Mouse (Mus musculus) MEL (cell line): Measurements from ENCODE around the gene Erc2. TPM values are rescaled to one million over a fixed set of nuclear protein-coding genes. Genes with fewer than 3 reads are reported as not detected.

Source experiments
- DNase-seq: peaks from one replicate; pipeline ENCODE4 v3.0.0; 2011; ENCODE audit warnings: low read depth, low spot score
- H3K27ac ChIP-seq: 2 replicates; pipeline ENCODE4 v1.5.1; 2012; ENCODE audit warnings: low read depth, mild to moderate bottlenecking, control low read depth, low read length, moderate library complexity; ENCODE audit not compliant: control insufficient read depth
- H3K27me3 ChIP-seq, 2 experiments: fragments of 150-350 bp in 1 of 2; sonication (generic) in 1 of 2; 2 replicates each; pipeline ENCODE4 v1.6.1; 2012; ENCODE audit warnings: low read length in 2 of 2, mild to moderate bottlenecking in 2 of 2, improper control_type of control experiment in 1 of 2, moderate library complexity in 1 of 2; ENCODE audit not compliant: insufficient read depth in 2 of 2, control insufficient read depth in 1 of 2
- H3K36me3 ChIP-seq, 2 experiments: 2 replicates each; pipeline ENCODE4 v1.6.1; 2012 to 2014; ENCODE audit warnings: low read length in 2 of 2, improper control_type of control experiment in 1 of 2, inconsistent platforms in 1 of 2, mild to moderate bottlenecking in 1 of 2; ENCODE audit not compliant: insufficient read depth in 2 of 2, control insufficient read depth in 1 of 2
- H3K4me1 ChIP-seq, 2 experiments: fragments of 150-350 bp in 1 of 2; sonication (generic) in 1 of 2; 2 replicates each; pipeline ENCODE4 v1.6.1; 2012; ENCODE audit warnings: low read length in 2 of 2, improper control_type of control experiment in 1 of 2, mild to moderate bottlenecking in 1 of 2; ENCODE audit not compliant: insufficient read depth in 2 of 2, control insufficient read depth in 1 of 2
- H3K4me3 ChIP-seq, 2 experiments: fragments of 150-350 bp in 1 of 2; sonication (generic) in 1 of 2; 2 replicates each; pipeline ENCODE4 v1.5.1; 2012; ENCODE audit warnings: low read depth in 2 of 2, low read length in 2 of 2, mild to moderate bottlenecking in 2 of 2, moderate library complexity in 2 of 2, control low read depth in 1 of 2, improper control_type of control experiment in 1 of 2; ENCODE audit not compliant: control insufficient read depth in 1 of 2, insufficient read depth in 1 of 2
- H3K79me2 ChIP-seq: 2 replicates; pipeline ENCODE4 v1.6.1; 2012; ENCODE audit warnings: mild to moderate bottlenecking, low read length, moderate library complexity; ENCODE audit not compliant: control insufficient read depth, poor library complexity, insufficient read depth
- H3K9ac ChIP-seq: 2 replicates; pipeline ENCODE4 v1.6.1; 2012; ENCODE audit warnings: low read depth, mild to moderate bottlenecking, control low read depth, low read length, moderate library complexity; ENCODE audit not compliant: control insufficient read depth, poor library complexity, severe bottlenecking
- H3K9me3 ChIP-seq: fragments of 150-350 bp; sonication (generic); replicated peaks from 2 replicates; pipeline ENCODE4 v1.6.1; 2012; ENCODE audit warnings: mild to moderate bottlenecking, low read length, improper control_type of control experiment, moderate library complexity; ENCODE audit not compliant: insufficient read depth
- BHLHE40 ChIP-seq: IDR thresholded peaks from 2 replicates; pipeline ENCODE4 v1.6.1; 2012; ENCODE audit warnings: low read depth, mild to moderate bottlenecking, inconsistent platforms, low read length, improper control_type of control experiment, borderline replicate concordance
- CHD1 ChIP-seq: IDR thresholded peaks from 2 replicates; pipeline ENCODE4 v1.6.1; 2012; ENCODE audit warnings: low read depth, mild to moderate bottlenecking, inconsistent platforms, low read length, improper control_type of control experiment
- CHD2 ChIP-seq: IDR thresholded peaks from 2 replicates; pipeline ENCODE4 v1.6.1; 2011; ENCODE audit warnings: low read length, improper control_type of control experiment
- CTCF ChIP-seq, 3 experiments: IDR thresholded peaks in 2 of 3; conservative IDR thresholded peaks in 1 of 3; 2 replicates each; pipeline ENCODE4 v1.5.1; 2011 to 2012; ENCODE audit warnings: low read length in 3 of 3, low read depth in 2 of 3, mild to moderate bottlenecking in 2 of 3, improper control_type of control experiment in 1 of 3, inconsistent platforms in 1 of 3, mixed read lengths in 1 of 3, moderate library complexity in 1 of 3; ENCODE audit not compliant: control insufficient read depth in 1 of 3, insufficient read depth in 1 of 3, poor library complexity in 1 of 3, severe bottlenecking in 1 of 3
- EP300 ChIP-seq, 2 experiments: IDR thresholded peaks; 2 replicates each; pipeline ENCODE4 v1.6.1; 2011; ENCODE audit warnings: improper control_type of control experiment in 2 of 2, low read length in 2 of 2, low read depth in 1 of 2, mild to moderate bottlenecking in 1 of 2
- ETS1 ChIP-seq: IDR thresholded peaks from 2 replicates; pipeline ENCODE4 v1.6.1; 2012; ENCODE audit warnings: low read depth, mild to moderate bottlenecking, inconsistent platforms, low read length, improper control_type of control experiment, moderate library complexity
- GABPA ChIP-seq: IDR thresholded peaks from 2 replicates; pipeline ENCODE4 v1.6.1; 2012; ENCODE audit warnings: low read depth, mild to moderate bottlenecking, inconsistent platforms, low read length, improper control_type of control experiment, moderate library complexity
- GATA1 ChIP-seq: IDR thresholded peaks from 2 replicates; pipeline ENCODE4 v1.6.1; 2011; ENCODE audit warnings: low read depth, low read length, improper control_type of control experiment
- HCFC1 ChIP-seq: IDR thresholded peaks from 2 replicates; pipeline ENCODE4 v1.6.1; 2012; ENCODE audit warnings: low read depth, mild to moderate bottlenecking, inconsistent platforms, low read length, improper control_type of control experiment, moderate library complexity
- JUND ChIP-seq: IDR thresholded peaks from 2 replicates; pipeline ENCODE4 v1.6.1; 2011; ENCODE audit warnings: low read depth, mild to moderate bottlenecking, improper control_type of control experiment, low read length
- MAFK ChIP-seq: IDR thresholded peaks from 2 replicates; pipeline ENCODE4 v1.6.1; 2011; ENCODE audit warnings: low read depth, mild to moderate bottlenecking, low read length, improper control_type of control experiment, borderline replicate concordance
- MAX ChIP-seq: IDR thresholded peaks from 2 replicates; pipeline ENCODE4 v1.6.1; 2011; ENCODE audit warnings: low read length, improper control_type of control experiment
- MYC ChIP-seq: IDR thresholded peaks from 2 replicates; pipeline ENCODE4 v1.6.1; 2011; ENCODE audit warnings: low read depth, mild to moderate bottlenecking, low read length, improper control_type of control experiment, moderate library complexity
- NELFE ChIP-seq: IDR thresholded peaks from 2 replicates; pipeline ENCODE4 v1.6.1; 2011; ENCODE audit warnings: low read depth, low read length, improper control_type of control experiment
- NRF1 ChIP-seq: IDR thresholded peaks from 2 replicates; pipeline ENCODE4 v1.6.1; 2014; ENCODE audit warnings: low read depth, mild to moderate bottlenecking, inconsistent platforms, low read length, improper control_type of control experiment, moderate library complexity; ENCODE audit not compliant: poor library complexity, insufficient read depth, severe bottlenecking
- POLR2A ChIP-seq, 2 experiments: IDR thresholded peaks; 2 replicates each; pipeline ENCODE4 v1.6.1; 2011 to 2012; ENCODE audit warnings: low read length in 2 of 2, mild to moderate bottlenecking in 2 of 2, control low read depth in 1 of 2, improper control_type of control experiment in 1 of 2, low read depth in 1 of 2, moderate library complexity in 1 of 2; ENCODE audit not compliant: control insufficient read depth in 1 of 2, insufficient read depth in 1 of 2, poor library complexity in 1 of 2
- POLR2AphosphoS5 ChIP-seq: IDR thresholded peaks from 2 replicates; pipeline ENCODE4 v1.6.1; 2012; ENCODE audit warnings: low read depth, borderline replicate concordance, mild to moderate bottlenecking, inconsistent platforms, low read length, moderate library complexity, mixed read lengths
- RCOR1 ChIP-seq: IDR thresholded peaks from 2 replicates; pipeline ENCODE4 v1.6.1; 2012; ENCODE audit warnings: low read depth, mild to moderate bottlenecking, inconsistent platforms, low read length, improper control_type of control experiment
- SIN3A ChIP-seq: IDR thresholded peaks from 2 replicates; pipeline ENCODE4 v1.6.1; 2012; ENCODE audit warnings: low read length, improper control_type of control experiment, inconsistent platforms
- SMC3 ChIP-seq: IDR thresholded peaks from 2 replicates; pipeline ENCODE4 v1.6.1; 2011; ENCODE audit warnings: low read depth, low read length, improper control_type of control experiment
- TBP ChIP-seq: IDR thresholded peaks from 2 replicates; pipeline ENCODE4 v1.8.0; 2011; ENCODE audit warnings: low read depth, low read length, improper control_type of control experiment
- TCF12 ChIP-seq: IDR thresholded peaks from 2 replicates; pipeline ENCODE4 v1.6.1; 2014; ENCODE audit warnings: low read depth, mild to moderate bottlenecking, inconsistent platforms, low read length, improper control_type of control experiment, moderate library complexity
- UBTF ChIP-seq: IDR thresholded peaks from 2 replicates; pipeline ENCODE4 v1.6.1; 2012; ENCODE audit warnings: low read depth, mild to moderate bottlenecking, inconsistent platforms, low read length, improper control_type of control experiment, moderate library complexity, borderline replicate concordance; ENCODE audit not compliant: insufficient read depth
- USF2 ChIP-seq, 2 experiments: IDR thresholded peaks; 2 replicates each; pipeline ENCODE4 v1.6.1; 2011 to 2012; ENCODE audit warnings: improper control_type of control experiment in 2 of 2, low read length in 2 of 2, borderline replicate concordance in 1 of 2, inconsistent platforms in 1 of 2, low read depth in 1 of 2, mild to moderate bottlenecking in 1 of 2; ENCODE audit not compliant: insufficient read depth in 1 of 2
- ZNF384 ChIP-seq: IDR thresholded peaks from 2 replicates; pipeline ENCODE4 v1.6.1; 2012; ENCODE audit warnings: low read depth, mild to moderate bottlenecking, inconsistent platforms, low read length, improper control_type of control experiment
- polyA plus RNA-seq, 2 experiments: library from polyadenylated mRNA; stranded (reverse) in 1 of 2; unstranded in 1 of 2; fragments of >175 nt in 1 of 2; fragments of >200 nt in 1 of 2; gene quantifications; 2 replicates each; pipeline versions ENCODE4 v1.2.1 to v1.2.4; 2012; ENCODE audit warnings: low replicate concordance in 2 of 2, low read depth in 1 of 2; ENCODE audit not compliant: insufficient read length in 2 of 2, insufficient read depth in 1 of 2, missing spikeins in 1 of 2
- total RNA-seq: library from RNA; depleted of rRNA; stranded (reverse); fragments of 300-350 nt; gene quantifications from 2 replicates; pipeline ENCODE4 v1.2.3, GENCODE M21; 2012

The Erc2 gene
- total and polyA plus RNA-seq, 3 experiments = not detected

GRCm38 (mm10) chr14:28293921-28294320 lies 671.7 kb downstream of the Erc2 start:
- H3K9ac ChIP-seq = no peak overlapping the region
- no peak for TF ChIP-seq HCFC1
- TF ChIP-seq CTCF (IDR thresholded peaks at IDR 0.05 in 2 of 3, conservative IDR thresholded peaks at IDR 0.05 in 1 of 3; ENCODE audit: control insufficient read depth in 1 of 3, insufficient read depth in 1 of 3, low read depth in 2 of 3, low read length in 3 of 3, poor library complexity in 1 of 3, severe bottlenecking in 1 of 3) = no peak
- TF ChIP-seq MAFK = no peak
- TF ChIP-seq NELFE = no peak
- no peak for TF ChIP-seq BHLHE40
- no peak for TF ChIP-seq EP300 (IDR thresholded peaks at IDR 0.05; ENCODE audit: low read depth in 1 of 2, low read length in 2 of 2)
- no peak for TF ChIP-seq POLR2AphosphoS5
- TF ChIP-seq ZNF384 = no peak
- TF ChIP-seq TCF12 = no peak
- TF ChIP-seq CHD1 = no peak
- no peak for TF ChIP-seq NRF1
- TF ChIP-seq MAX = no peak
- TF ChIP-seq UBTF = no peak
- TF ChIP-seq RCOR1 = no peak
- no peak for TF ChIP-seq TBP
- no peak for TF ChIP-seq SIN3A
- no peak for TF ChIP-seq MYC
- no peak for TF ChIP-seq GABPA
- TF ChIP-seq, all 39 proteins: peak for 0
- H3K4me3 ChIP-seq = no peak overlapping the region
- H3K27ac ChIP-seq = no peak overlapping the region
- H3K9me3 ChIP-seq = no peaks in the 10 kb centered on the region
- no peaks in the 10 kb centered on the region for H3K4me1 ChIP-seq
- no peaks in the 10 kb centered on the region for H3K27me3 ChIP-seq
- no peak for DNase-seq
- no peaks in the 10 kb centered on the region for H3K36me3 ChIP-seq
- no peaks in the 10 kb centered on the region for H3K79me2 ChIP-seq

GRCm38 (mm10) chr14:28295145-28295544 lies 672.9 kb downstream of the Erc2 start:
- Histone ChIP-seq H3K4me1 (no peaks in the 10 kb centered on the region), H3K36me3 (no peaks in the 10 kb centered on the region), H3K27me3 (no peaks in the 10 kb centered on the region), H3K4me3 (no peak overlapping the region), H3K9me3 (no peaks in the 10 kb centered on the region), H3K79me2 (no peaks in the 10 kb centered on the region), H3K27ac (no peak overlapping the region), H3K9ac (no peak overlapping the region)
- DNase-seq = no peak
- no peak for TF ChIP-seq CHD1
- TF ChIP-seq TCF12 = no peak
- TF ChIP-seq POLR2A (IDR thresholded peaks at IDR 0.05; ENCODE audit: control insufficient read depth in 1 of 2, insufficient read depth in 1 of 2, low read depth in 1 of 2, low read length in 2 of 2, poor library complexity in 1 of 2) = no peak
- no peak for TF ChIP-seq ETS1
- TF ChIP-seq TBP = no peak
- no peak for TF ChIP-seq JUND
- TF ChIP-seq CHD2 = no peak
- TF ChIP-seq SIN3A = no peak
- no peak for TF ChIP-seq GATA1
- TF ChIP-seq USF2 (IDR thresholded peaks at IDR 0.05; ENCODE audit: borderline replicate concordance in 1 of 2, insufficient read depth in 1 of 2, low read depth in 1 of 2, low read length in 2 of 2) = no peak
- no peak for TF ChIP-seq EP300 (IDR thresholded peaks at IDR 0.05; ENCODE audit: low read depth in 1 of 2, low read length in 2 of 2)
- TF ChIP-seq SMC3 = no peak
- no peak for TF ChIP-seq CTCF (IDR thresholded peaks at IDR 0.05 in 2 of 3, conservative IDR thresholded peaks at IDR 0.05 in 1 of 3; ENCODE audit: control insufficient read depth in 1 of 3, insufficient read depth in 1 of 3, low read depth in 2 of 3, low read length in 3 of 3, poor library complexity in 1 of 3, severe bottlenecking in 1 of 3)
- TF ChIP-seq ZNF384 = no peak
- TF ChIP-seq MAFK = no peak
